Mouse (Mus musculus) naive thymus-derived CD4-positive, alpha-beta T cell, adult 2 months (primary cell): ENCODE data around the gene Abr.
A peak's percentile ranks its signal among the peaks of the same experiment; 100 is the strongest.

Experiments
- DNase-seq: peaks from one replicate; pipeline ENCODE4 v3.0.0-alpha.2; 2011; ENCODE audit warnings: low read depth

Abr gene

GRCm38 (mm10) chr11:76569436-76569835 lies 52.7 kb downstream of the Abr start:
- DNase-seq = no peak

- DNase-seq = no peak
Measured at GRCm38 (mm10) chr11:76566081-76566480, 56.0 kb downstream of the Abr start.

- no peak for DNase-seq
Measured at GRCm38 (mm10) chr11:76562584-76562983, 59.5 kb downstream of the Abr start.

- DNase-seq = no peak
Measured at GRCm38 (mm10) chr11:76562165-76562564, 59.9 kb downstream of the Abr start.

- DNase-seq = no peak
Measured at GRCm38 (mm10) chr11:76557837-76558236, 64.3 kb downstream of the Abr start.

GRCm38 (mm10) chr11:76548153-76548721 lies 73.9 kb downstream of the Abr start:
- no peak for DNase-seq

GRCm38 (mm10) chr11:76547420-76547819 lies 74.7 kb downstream of the Abr start:
- DNase-seq = no peak

GRCm38 (mm10) chr11:76546431-76546830 lies 75.7 kb downstream of the Abr start:
- no peak for DNase-seq

GRCm38 (mm10) chr11:76543300-76543699 lies 78.8 kb downstream of the Abr start:
- no peak for DNase-seq

- DNase-seq = peak; percentile 54
Measured at GRCm38 (mm10) chr11:76540973-76541372, 81.1 kb downstream of the Abr start.

GRCm38 (mm10) chr11:76537401-76537800 lies 84.7 kb downstream of the Abr start:
- DNase-seq = no peak

- DNase-seq = peak; percentile 32
Measured at GRCm38 (mm10) chr11:76536576-76537354, 85.3 kb downstream of the Abr start.

GRCm38 (mm10) chr11:76532001-76532400 lies 90.1 kb downstream of the Abr start:
- no peak for DNase-seq

GRCm38 (mm10) chr11:76530966-76531678 lies 91.0 kb downstream of the Abr start:
- DNase-seq = no peak

- no peak for DNase-seq
Measured at GRCm38 (mm10) chr11:76530168-76530935, 91.8 kb downstream of the Abr start.

- no peak for DNase-seq
Measured at GRCm38 (mm10) chr11:76529352-76530141, 92.6 kb downstream of the Abr start.

GRCm38 (mm10) chr11:76525646-76526351 lies 96.3 kb downstream of the Abr start:
- no peak for DNase-seq

GRCm38 (mm10) chr11:76524947-76525346 lies 97.2 kb downstream of the Abr start:
- peak; percentile 78 for DNase-seq

GRCm38 (mm10) chr11:76523356-76523755 lies 98.8 kb downstream of the Abr start:
- DNase-seq = no peak

- DNase-seq = no peak
Measured at GRCm38 (mm10) chr11:76520889-76521288, 101.2 kb downstream of the Abr start.

GRCm38 (mm10) chr11:76518613-76519012 lies 103.5 kb downstream of the Abr start:
- no peak for DNase-seq
